Mouse (Mus musculus) hematopoietic multipotent progenitor cell, adult 10-12 weeks (in vitro differentiated cells): ENCODE results near the gene Cnn1. TPM values are rescaled to one million over a fixed set of nuclear protein-coding genes. Genes with fewer than 3 reads are reported as not detected.

Source experiments
- polyA plus RNA-seq: library from polyadenylated mRNA; stranded (reverse); fragments of >175 nt; gene quantifications from 2 replicates; pipeline ENCODE4 v1.2.3, GENCODE M21; 2012; ENCODE audit warnings: low replicate concordance

The Cnn1 gene
- polyA plus RNA-seq, result not detected in 2 replicates

GRCm38 (mm10) chr9:22098993-22099696 is at the start of gene Cnn1:
Gene Cnn1, plus strand, starts transcription at chr9:22099216.

DNA sequence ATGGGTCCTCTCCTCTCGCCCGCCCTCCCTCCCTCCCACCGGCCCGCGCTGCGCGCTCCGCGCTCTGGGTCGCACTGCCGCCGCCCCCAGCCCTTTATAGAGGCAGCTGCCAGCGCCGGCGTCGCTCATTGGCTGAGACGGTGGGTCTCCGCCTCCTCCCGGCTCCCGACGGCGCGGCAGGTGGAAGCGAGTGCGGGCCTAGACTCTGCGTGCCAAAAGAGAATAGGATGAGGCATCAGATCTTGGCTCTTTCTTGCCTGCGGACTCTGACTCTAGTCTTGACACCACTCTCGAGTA is 47.1 kb upstream of the Cnn1 start, which contains the start of gene Elavl3:
Gene Elavl3 (minus strand): TSS at position 66 of the 297 bp plus-strand sequence.

DNA sequence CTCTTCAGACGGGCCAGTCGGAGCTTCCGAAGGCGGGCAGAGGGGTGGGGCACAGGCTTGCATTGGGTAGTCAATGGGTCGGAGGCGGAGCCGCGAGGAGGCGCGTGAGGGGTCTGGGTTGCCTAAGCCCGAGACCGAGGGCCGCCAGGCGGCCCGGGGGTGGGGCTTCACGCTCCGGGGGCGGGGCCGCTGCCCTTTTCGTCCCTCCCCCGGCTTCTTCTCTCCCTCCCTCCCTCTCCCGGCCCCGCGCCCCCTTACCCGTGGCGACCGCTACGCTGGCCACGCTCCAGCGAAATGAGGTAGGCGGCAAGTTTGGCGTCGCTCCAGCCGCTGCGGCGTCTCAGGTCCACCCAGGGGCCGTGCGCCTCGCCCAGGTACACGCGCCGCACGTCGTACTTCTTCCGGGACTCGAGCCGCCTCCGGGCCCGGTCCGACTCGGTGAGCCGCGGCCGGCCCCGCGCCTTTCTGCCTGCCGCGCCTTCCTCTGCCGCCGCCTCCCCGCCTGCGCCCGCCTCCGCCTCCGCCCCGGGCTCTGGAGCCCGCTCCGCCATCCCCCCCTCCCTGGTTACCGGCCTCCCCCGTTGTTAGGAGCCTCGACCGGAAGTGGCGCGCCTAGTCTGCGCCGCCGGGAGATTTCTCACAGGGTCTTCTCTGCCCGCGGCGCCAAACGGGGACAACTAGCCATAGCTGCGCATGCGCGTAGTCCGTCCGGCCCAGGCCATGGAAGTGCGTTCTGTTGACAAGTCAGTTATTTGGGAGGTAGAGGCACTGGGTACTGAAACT is 28.0 kb upstream of the Cnn1 start, which contains the start of the genes Gm49318 and Zfp653:
Gene Gm49318 (minus strand): TSS at position 469 of the 783 bp plus-strand sequence.
Gene Zfp653 (minus strand): TSS at position 586 of the 783 bp plus-strand sequence.

GRCm38 (mm10) chr9:22085022-22085834 is 13.8 kb upstream of the Cnn1 start, which contains the start of gene Ecsit:
Gene Ecsit, minus strand, starts transcription at chr9:22085438.

DNA sequence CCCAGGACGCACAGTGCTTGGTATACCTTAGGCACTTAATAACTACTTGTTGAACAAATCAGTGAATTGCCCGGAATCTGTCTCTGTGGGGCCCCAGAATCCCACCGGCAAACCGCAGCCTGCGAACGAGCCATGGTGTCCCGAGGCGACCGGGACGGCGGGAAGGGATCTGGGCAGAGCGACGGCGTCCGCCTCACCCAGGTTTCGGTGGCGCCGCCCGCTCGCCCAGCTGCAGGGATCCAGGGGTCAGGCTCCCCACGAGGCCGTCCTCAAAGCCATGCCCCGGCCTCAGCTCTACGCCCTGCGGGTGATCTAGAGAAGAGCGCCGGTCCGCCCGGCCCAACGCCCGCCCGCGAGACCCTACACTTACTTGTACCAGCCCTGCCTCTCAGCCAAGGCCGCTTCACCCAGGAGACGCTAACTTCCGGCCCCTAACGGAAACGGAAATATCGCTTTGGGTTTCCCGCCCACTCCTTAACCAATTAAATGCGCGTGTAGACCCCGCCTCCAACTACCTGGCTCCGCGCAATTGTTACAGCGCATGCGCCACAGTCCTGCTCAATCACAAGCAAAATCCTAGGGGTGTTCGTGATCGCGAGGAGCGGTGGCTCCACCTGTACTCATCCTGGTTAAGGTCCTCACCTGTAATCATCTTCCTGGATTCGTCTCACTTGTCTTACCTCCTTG is 17.9 kb downstream of the Cnn1 start, which contains the start of gene Elof1:
Gene Elof1 (minus strand): TSS at position 433 of the 687 bp plus-strand sequence.

DNA sequence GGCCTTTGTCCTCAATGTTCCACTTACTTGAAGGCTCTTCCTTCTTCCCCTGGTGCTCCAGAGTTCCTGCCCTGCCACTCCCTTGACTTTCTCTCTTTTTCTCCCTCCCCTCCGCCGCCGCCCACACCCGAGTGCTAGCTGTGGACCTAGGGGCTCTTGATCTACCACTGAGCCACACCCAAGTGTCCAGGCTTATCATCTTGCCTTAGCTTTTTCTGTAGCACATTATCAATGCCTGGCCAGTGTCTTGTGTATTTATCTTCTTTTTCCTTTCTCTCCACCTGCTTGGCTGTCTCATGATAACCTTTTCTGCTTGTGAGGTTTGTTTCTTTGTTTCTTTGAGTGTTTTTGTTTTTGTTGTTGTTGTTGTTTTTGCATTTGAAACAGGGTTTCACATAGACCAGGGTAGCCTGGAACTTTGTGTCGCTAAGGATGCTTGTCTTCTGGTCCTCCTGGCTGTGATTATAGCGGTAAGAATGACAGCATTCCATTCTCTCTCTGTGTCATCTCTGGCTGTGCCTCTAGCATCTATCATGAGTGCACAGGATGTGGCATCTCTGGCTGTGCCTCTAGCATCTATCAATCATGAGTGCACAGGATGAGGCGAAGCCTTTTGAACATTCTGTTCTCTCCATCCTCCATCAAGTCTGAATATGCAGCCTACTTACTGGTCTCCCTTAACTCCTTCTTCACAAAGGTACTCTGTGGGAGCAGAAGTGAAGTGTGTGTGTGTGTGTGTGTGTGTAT is 36.8 kb downstream of the Cnn1 start, which contains the start of gene Acp5:
Gene Acp5 (minus strand): TSS at position 68 of the 747 bp plus-strand sequence.

GRCm38 (mm10) chr9:22156497-22157245 is 57.7 kb downstream of the Cnn1 start, which contains the start of gene Pigyl:
Gene Pigyl, plus strand, starts transcription at chr9:22156846.

Other genes with a start within 250 kb of the Cnn1 start
- gene Dock6, start 246.6 kb upstream of the Cnn1 start, polyA plus RNA-seq, result 8.1 and 14.3 TPM in 2 replicates
- gene Rab3d, start 181.0 kb upstream of the Cnn1 start, polyA plus RNA-seq, result 10.7 and 28.7 TPM in 2 replicates
- not detected in 2 replicates for gene Ccdc159, start 171.7 kb upstream of the Cnn1 start, polyA plus RNA-seq
- gene Tmem205, start 171.7 kb upstream of the Cnn1 start, polyA plus RNA-seq, result 5.2 and 8.3 TPM in 2 replicates
- 4.2 and 8.8 TPM in 2 replicates for gene Plppr2, start 162.2 kb upstream of the Cnn1 start, polyA plus RNA-seq
- gene Swsap1, start 143.5 kb upstream of the Cnn1 start, polyA plus RNA-seq, result 8.5 and 16.9 TPM in 2 replicates
- gene Epor, start 135.7 kb upstream of the Cnn1 start, polyA plus RNA-seq, result 12.6 and 83.6 TPM in 2 replicates
- gene Rgl3, start 109.8 kb upstream of the Cnn1 start, polyA plus RNA-seq, result 5.2 and 5.6 TPM in 2 replicates
- gene Ccdc151, start 96.6 kb upstream of the Cnn1 start, polyA plus RNA-seq, result 0.12 TPM in 2 replicates
- 81.6 and 112 TPM in 2 replicates for gene Prkcsh, start 96.4 kb upstream of the Cnn1 start, polyA plus RNA-seq
- 0.15 TPM in 1 of 2 replicates, not detected in the other for gene Elavl3, start 47.2 kb upstream of the Cnn1 start, polyA plus RNA-seq
- gene Gm49318, start 28.0 kb upstream of the Cnn1 start, polyA plus RNA-seq, result not detected in 2 replicates
- gene Zfp653, start 27.8 kb upstream of the Cnn1 start, polyA plus RNA-seq, result 22.4 and 38.4 TPM in 2 replicates
- gene Ecsit, start 13.8 kb upstream of the Cnn1 start, polyA plus RNA-seq, result 13.3 and 22.4 TPM in 2 replicates
- 13.2 and 67.9 TPM in 2 replicates for gene Elof1, start 18.0 kb downstream of the Cnn1 start, polyA plus RNA-seq
- 89.9 and 193 TPM in 2 replicates for gene Acp5, start 36.5 kb downstream of the Cnn1 start, polyA plus RNA-seq
- gene Pigyl, start 57.6 kb downstream of the Cnn1 start, polyA plus RNA-seq, result 34.8 and 51.2 TPM in 2 replicates
- gene Zfp872, start 88.9 kb downstream of the Cnn1 start, polyA plus RNA-seq, result not detected in 2 replicates
- 8.2 and 8.9 TPM in 2 replicates for gene Zfp809, start 126.5 kb downstream of the Cnn1 start, polyA plus RNA-seq
- gene Zfp599, start 160.7 kb downstream of the Cnn1 start, polyA plus RNA-seq, result 0.11 and 0.25 TPM in 2 replicates
- gene Zfp810, start 208.4 kb downstream of the Cnn1 start, polyA plus RNA-seq, result 6.7 and 7.2 TPM in 2 replicates